Mouse (Mus musculus): ENCODE data around the gene Tmem251.

GRCm38 (mm10) chr12:102714116-102714515, 29.4 kb upstream of the Tmem251 start:
- TF ChIP-seq POLR2A (IDR thresholded peaks at IDR 0.05; ENCODE audit: borderline replicate concordance, control insufficient read depth, low read depth, low read length) (no peak), CTCF (IDR thresholded peaks at IDR 0.05; ENCODE audit: control insufficient read depth, insufficient read depth, low read length) (no peak)
